Mouse (Mus musculus): ENCODE results near the gene Fam185a. TPM values are rescaled to one million over a fixed set of nuclear protein-coding genes. Genes with fewer than 3 reads are reported as not detected.

Gene Fam185a
- polyA plus RNA-seq, 1 experiment, result 2.8 TPM

DNA sequence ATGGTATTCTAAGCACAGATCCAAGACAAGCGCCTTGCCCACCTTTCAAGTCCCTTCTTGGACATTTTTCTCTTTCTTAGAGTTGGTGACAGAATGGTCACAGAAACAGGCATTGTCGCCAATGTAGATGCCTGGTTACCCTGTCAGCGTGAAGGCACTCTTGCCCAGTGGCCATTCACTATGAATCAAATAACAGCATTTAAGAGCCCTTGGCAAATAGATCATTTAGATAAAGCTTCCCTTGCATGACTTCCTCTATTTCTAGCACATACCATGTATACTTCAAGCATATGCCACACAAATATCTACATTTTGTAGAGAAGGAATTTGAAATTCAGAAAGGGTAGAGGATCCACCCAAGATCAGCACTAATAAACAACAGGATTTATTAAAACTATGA, 11.4 kb upstream of the Fam185a start:
- Histone ChIP-seq H3ac (ENCODE audit: control insufficient read depth, insufficient read length, low read depth) (no peak overlapping the region), H3K4me3 (ENCODE audit: insufficient read depth, poor library complexity, severe bottlenecking) (no peak overlapping the region), H3K79me2 (ENCODE audit: control insufficient read depth, insufficient read depth) (no peaks in the 10 kb centered on the region), H3K79me3 (ENCODE audit: low read depth) (no peaks in the 10 kb centered on the region), H3K36me3 (ENCODE audit: control insufficient read depth, insufficient read depth) (no peaks in the 10 kb centered on the region), H3K27me3 (ENCODE audit: control insufficient read depth, insufficient read depth, insufficient read length) (no peaks in the 10 kb centered on the region)
- TF ChIP-seq USF1 (IDR thresholded peaks at IDR 0.05; ENCODE audit: low read depth) (no peak), MYOG (IDR thresholded peaks at IDR 0.05; ENCODE audit: control insufficient read depth, extremely low read depth, insufficient read length) (no peak), MYOD1 (IDR thresholded peaks at IDR 0.05; ENCODE audit: control insufficient read depth, insufficient read length, low read depth) (no peak), MAX (IDR thresholded peaks at IDR 0.05) (no peak), FOSL1 (IDR thresholded peaks at IDR 0.05; ENCODE audit: insufficient read depth, low read length, poor library complexity, severe bottlenecking) (no peak), CEBPB (IDR thresholded peaks at IDR 0.05; ENCODE audit: low read depth) (no peak), CTCF (IDR thresholded peaks at IDR 0.05; ENCODE audit: control insufficient read depth, insufficient read depth, insufficient read length) (no peak)

- H3ac ChIP-seq (ENCODE audit: control insufficient read depth, insufficient read length, low read depth), result no peak overlapping the region
- H3K79me3 ChIP-seq (ENCODE audit: low read depth), result no peaks in the 10 kb centered on the region
- TF ChIP-seq MAX (IDR thresholded peaks at IDR 0.05), result no peak
- no peak for TF ChIP-seq USF1 (IDR thresholded peaks at IDR 0.05; ENCODE audit: low read depth)
- TF ChIP-seq CTCF (IDR thresholded peaks at IDR 0.05; ENCODE audit: control insufficient read depth, insufficient read depth, insufficient read length), result no peak
- no peak for TF ChIP-seq MYOG (IDR thresholded peaks at IDR 0.05; ENCODE audit: control insufficient read depth, extremely low read depth, insufficient read length)
- no peak for TF ChIP-seq MYOD1 (IDR thresholded peaks at IDR 0.05; ENCODE audit: control insufficient read depth, insufficient read length, low read depth)
- TF ChIP-seq CEBPB (IDR thresholded peaks at IDR 0.05; ENCODE audit: low read depth), result no peak
- TF ChIP-seq FOSL1 (IDR thresholded peaks at IDR 0.05; ENCODE audit: insufficient read depth, low read length, poor library complexity, severe bottlenecking), result no peak
- H3K4me3 ChIP-seq (ENCODE audit: insufficient read depth, poor library complexity, severe bottlenecking), result no peak overlapping the region
- no peaks in the 10 kb centered on the region for H3K36me3 ChIP-seq (ENCODE audit: control insufficient read depth, insufficient read depth)
- no peaks in the 10 kb centered on the region for H3K79me2 ChIP-seq (ENCODE audit: control insufficient read depth, insufficient read depth)
- no peaks in the 10 kb centered on the region for H3K27me3 ChIP-seq (ENCODE audit: control insufficient read depth, insufficient read depth, insufficient read length)
Measured at GRCm38 (mm10) chr5:21414116-21414820, 10.5 kb upstream of the Fam185a start.

DNA sequence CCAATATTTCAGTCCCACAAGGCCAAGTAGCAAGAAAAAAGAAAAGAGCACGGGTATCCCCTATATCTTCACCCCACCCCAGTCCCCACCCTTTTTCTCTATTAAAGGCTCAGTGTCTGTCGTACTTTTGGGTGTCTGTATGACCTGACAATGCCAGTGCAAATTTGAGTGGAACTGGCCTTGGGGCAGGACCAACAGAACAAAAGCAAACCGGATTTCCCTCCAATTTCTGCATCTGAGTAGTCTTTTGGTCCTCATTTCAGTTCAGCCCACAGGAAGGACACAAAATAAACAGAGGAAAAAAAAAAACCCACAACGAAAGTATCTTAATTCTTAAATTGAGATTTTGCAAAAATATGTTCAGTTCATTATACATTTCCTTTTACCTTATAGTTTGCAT, 6.1 kb upstream of the Fam185a start:
- no peaks in the 10 kb centered on the region for H3K79me2 ChIP-seq (ENCODE audit: control insufficient read depth, insufficient read depth)
- TF ChIP-seq CTCF (IDR thresholded peaks at IDR 0.05; ENCODE audit: control insufficient read depth, insufficient read depth, insufficient read length) (no peak), MYOD1 (IDR thresholded peaks at IDR 0.05; ENCODE audit: control insufficient read depth, insufficient read length, low read depth) (no peak), CEBPB (IDR thresholded peaks at IDR 0.05; ENCODE audit: low read depth) (no peak), USF1 (IDR thresholded peaks at IDR 0.05; ENCODE audit: low read depth) (no peak), MYOG (IDR thresholded peaks at IDR 0.05; ENCODE audit: control insufficient read depth, extremely low read depth, insufficient read length) (no peak), FOSL1 (IDR thresholded peaks at IDR 0.05; ENCODE audit: insufficient read depth, low read length, poor library complexity, severe bottlenecking) (no peak), MAX (IDR thresholded peaks at IDR 0.05) (no peak)
- no peaks in the 10 kb centered on the region for H3K79me3 ChIP-seq (ENCODE audit: low read depth)
- no peaks in the 10 kb centered on the region for H3K36me3 ChIP-seq (ENCODE audit: control insufficient read depth, insufficient read depth)
- no peak overlapping the region for H3K4me3 ChIP-seq (ENCODE audit: insufficient read depth, poor library complexity, severe bottlenecking)
- no peaks in the 10 kb centered on the region for H3K27me3 ChIP-seq (ENCODE audit: control insufficient read depth, insufficient read depth, insufficient read length)
- H3ac ChIP-seq (ENCODE audit: control insufficient read depth, insufficient read length, low read depth), result no peak overlapping the region

GRCm38 (mm10) chr5:21420609-21421008, 4.1 kb upstream of the Fam185a start:
- no peak for TF ChIP-seq MYOG (IDR thresholded peaks at IDR 0.05; ENCODE audit: control insufficient read depth, extremely low read depth, insufficient read length)
- no peak for TF ChIP-seq USF1 (IDR thresholded peaks at IDR 0.05; ENCODE audit: low read depth)
- no peak for TF ChIP-seq CEBPB (IDR thresholded peaks at IDR 0.05; ENCODE audit: low read depth)
- TF ChIP-seq CTCF (IDR thresholded peaks at IDR 0.05; ENCODE audit: control insufficient read depth, insufficient read depth, insufficient read length), result no peak
- no peak for TF ChIP-seq MYOD1 (IDR thresholded peaks at IDR 0.05; ENCODE audit: control insufficient read depth, insufficient read length, low read depth)
- TF ChIP-seq FOSL1 (IDR thresholded peaks at IDR 0.05; ENCODE audit: insufficient read depth, low read length, poor library complexity, severe bottlenecking), result no peak
- TF ChIP-seq MAX (IDR thresholded peaks at IDR 0.05), result no peak
- H3K79me3 ChIP-seq (ENCODE audit: low read depth), result no peaks in the 10 kb centered on the region

GRCm38 (mm10) chr5:21426666-21427065, 1.9 kb downstream of the Fam185a start:
- Histone ChIP-seq H3K79me2 (ENCODE audit: control insufficient read depth, insufficient read depth) (peaks cover 23% of the 10 kb centered on the region), H3K27me3 (ENCODE audit: control insufficient read depth, insufficient read depth, insufficient read length) (no peaks in the 10 kb centered on the region), H3K4me3 (ENCODE audit: insufficient read depth, poor library complexity, severe bottlenecking) (no peak overlapping the region), H3ac (ENCODE audit: control insufficient read depth, insufficient read length, low read depth) (no peak overlapping the region), H3K36me3 (ENCODE audit: control insufficient read depth, insufficient read depth) (peaks cover 6% of the 10 kb centered on the region), H3K79me3 (ENCODE audit: low read depth) (peaks cover 6% of the 10 kb centered on the region)
- TF ChIP-seq FOSL1 (IDR thresholded peaks at IDR 0.05; ENCODE audit: insufficient read depth, low read length, poor library complexity, severe bottlenecking), result no peak
- TF ChIP-seq CEBPB (IDR thresholded peaks at IDR 0.05; ENCODE audit: low read depth), result no peak
- no peak for TF ChIP-seq USF1 (IDR thresholded peaks at IDR 0.05; ENCODE audit: low read depth)
- no peak for TF ChIP-seq MYOD1 (IDR thresholded peaks at IDR 0.05; ENCODE audit: control insufficient read depth, insufficient read length, low read depth)
- no peak for TF ChIP-seq MAX (IDR thresholded peaks at IDR 0.05)
- no peak for TF ChIP-seq CTCF (IDR thresholded peaks at IDR 0.05; ENCODE audit: control insufficient read depth, insufficient read depth, insufficient read length)

More at GRCm38 (mm10) chr5:21420609-21421008, 4.1 kb upstream of the Fam185a start:
- Histone ChIP-seq H3K27me3 (ENCODE audit: control insufficient read depth, insufficient read depth, insufficient read length) (no peaks in the 10 kb centered on the region), H3K79me2 (ENCODE audit: control insufficient read depth, insufficient read depth) (peaks cover 3% of the 10 kb centered on the region), H3K36me3 (ENCODE audit: control insufficient read depth, insufficient read depth) (no peaks in the 10 kb centered on the region), H3ac (ENCODE audit: control insufficient read depth, insufficient read length, low read depth) (no peak overlapping the region), H3K4me3 (ENCODE audit: insufficient read depth, poor library complexity, severe bottlenecking) (no peak overlapping the region)
